Mouse (Mus musculus) liver, postnatal 0 days (tissue): ENCODE results near the gene Cox15. TPM values are rescaled to one million over a fixed set of nuclear protein-coding genes. Genes with fewer than 3 reads are reported as not detected.
A peak's percentile ranks its signal among the peaks of the same experiment; 100 is the strongest.

Source experiments
- ATAC-seq: fragments of 200-750 bp; cut with Nextera tagmentation; 2 replicates; pipeline ENCODE4 v1.8.0; 2017; ENCODE audit warnings: mild to moderate bottlenecking, moderate library complexity
- DNase-seq: peaks from one replicate; pipeline ENCODE4 v3.0.0-alpha.2; 2016
- H3K27ac ChIP-seq: fragments of 300-500 bp; sonication (generic); 2 replicates; pipeline ENCODE4 v1.5.1; 2014; ENCODE audit warnings: antibody characterized with exemption, moderate library complexity, mild to moderate bottlenecking, low read depth
- H3K27me3 ChIP-seq: fragments of 300-500 bp; sonication (generic); 2 replicates; pipeline ENCODE4 v1.6.1; 2014; ENCODE audit warnings: low read length, control low read depth, mixed read lengths; ENCODE audit not compliant: insufficient read depth
- H3K36me3 ChIP-seq: fragments of 300-500 bp; sonication (generic); replicated peaks from 2 replicates; pipeline ENCODE4 v1.6.1; 2014; ENCODE audit warnings: mild to moderate bottlenecking, control low read depth, low read length, moderate library complexity, mixed read lengths; ENCODE audit not compliant: insufficient read depth
- H3K4me1 ChIP-seq: fragments of 300-500 bp; sonication (generic); 2 replicates; pipeline ENCODE4 v1.6.1; 2014; ENCODE audit warnings: antibody characterized with exemption, mild to moderate bottlenecking, control low read depth; ENCODE audit not compliant: insufficient read depth
- H3K4me2 ChIP-seq: fragments of 300-500 bp; sonication (generic); 2 replicates; pipeline ENCODE4 v1.6.1; 2014; ENCODE audit warnings: low read depth, mild to moderate bottlenecking, low read length, moderate library complexity, mixed read lengths
- H3K4me3 ChIP-seq: fragments of 300-500 bp; sonication (generic); 2 replicates; pipeline ENCODE4 v1.5.1; 2014; ENCODE audit warnings: low read depth, low read length
- H3K9ac ChIP-seq: fragments of 300-500 bp; sonication (generic); replicated peaks from 2 replicates; pipeline ENCODE4 v1.6.1; 2014; ENCODE audit warnings: mild to moderate bottlenecking, moderate library complexity
- H3K9me3 ChIP-seq: fragments of 300-500 bp; sonication (generic); 2 replicates; pipeline ENCODE4 v1.6.1; 2016; ENCODE audit warnings: mild to moderate bottlenecking, control low read depth, low read length, mixed read lengths
- CTCF ChIP-seq: sonication (generic); IDR thresholded peaks from 2 replicates; pipeline ENCODE4 v1.5.1; 2016; ENCODE audit warnings: antibody characterized with exemption, low read depth
- EP300 ChIP-seq: IDR thresholded peaks from 2 replicates; pipeline ENCODE4 v1.6.1; 2016; ENCODE audit warnings: antibody characterized with exemption, low read depth, mild to moderate bottlenecking
- WGBS: fragments of 180-500 bp; shearing (Covaris S2); extraction: QIAGEN DNeasy Blood & Tissue Kit; methylation state at CpG from one replicate; pipeline ENCODE4 v1.1.7; 2014; ENCODE audit not compliant: insufficient replicate concordance; 5-methylcytosine and 5-hydroxymethylcytosine counted together
- polyA plus RNA-seq: library from polyadenylated mRNA; unstranded; fragments of >200 nt; fragmentation: Nextera tagmentation; extraction: Ambion mirVana; gene quantifications from 2 replicates; pipeline ENCODE4 v1.2.1, GENCODE M21; 2015

Gene Cox15
- polyA plus RNA-seq, 1 experiment from 2014 or later = 3.5 TPM

- no peaks in the 10 kb centered on the region for H3K27me3 ChIP-seq
- no peak for DNase-seq
- H3K27ac ChIP-seq = no peak overlapping the region
- peaks cover 2% of the 10 kb centered on the region; the same call in 1 of the 2 replicates for H3K4me1 ChIP-seq
- H3K36me3 ChIP-seq = peaks cover 34% of the 10 kb centered on the region
- H3K9ac ChIP-seq = no peak overlapping the region
- no peak overlapping the region for H3K4me3 ChIP-seq
- TF ChIP-seq CTCF (no peak), EP300 (no peak)
- no peak overlapping the region for H3K4me2 ChIP-seq
- ATAC-seq = no peak
- WGBS = 88% methylated on average over 20 of the region's 20 CpGs
- H3K9me3 ChIP-seq = no peaks in the 10 kb centered on the region
Measured at GRCm38 (mm10) chr19:43724194-43724593, 28.6 kb downstream of the Cox15 start.

- DNase-seq = no peak
- peak; percentile 33; the same call in 1 of the 2 replicates for ATAC-seq
- Histone ChIP-seq H3K4me1 (peaks cover 2% of the 10 kb centered on the region; the same call in 1 of the 2 replicates), H3K27me3 (no peaks in the 10 kb centered on the region), H3K9me3 (no peaks in the 10 kb centered on the region), H3K36me3 (peaks cover 27% of the 10 kb centered on the region), H3K27ac (no peak overlapping the region), H3K9ac (no peak overlapping the region), H3K4me2 (no peak overlapping the region), H3K4me3 (no peak overlapping the region)
- WGBS = 71% methylated on average over 10 of the region's 10 CpGs
- TF ChIP-seq CTCF (no peak), EP300 (no peak)
Measured at GRCm38 (mm10) chr19:43723501-43723900, 29.3 kb downstream of the Cox15 start.

GRCm38 (mm10) chr19:43722891-43723290 is 29.9 kb downstream of the Cox15 start:
- no peaks in the 10 kb centered on the region for H3K9me3 ChIP-seq
- no peak for DNase-seq
- H3K36me3 ChIP-seq = peaks cover 27% of the 10 kb centered on the region
- no peaks in the 10 kb centered on the region for H3K27me3 ChIP-seq
- WGBS = 63% methylated on average over 8 of the region's 8 CpGs
- no peak overlapping the region for H3K9ac ChIP-seq
- no peak for TF ChIP-seq CTCF
- TF ChIP-seq EP300 = no peak
- no peak overlapping the region for H3K4me2 ChIP-seq
- H3K27ac ChIP-seq = no peak overlapping the region
- H3K4me1 ChIP-seq = peaks cover 2% of the 10 kb centered on the region; the same call in 1 of the 2 replicates
- ATAC-seq = no peak
- H3K4me3 ChIP-seq = no peak overlapping the region

GRCm38 (mm10) chr19:43720061-43720460 is 32.7 kb downstream of the Cox15 start:
- Histone ChIP-seq H3K27me3 (no peaks in the 10 kb centered on the region), H3K36me3 (peaks cover 26% of the 10 kb centered on the region), H3K9ac (no peak overlapping the region), H3K4me2 (no peak overlapping the region), H3K9me3 (no peaks in the 10 kb centered on the region), H3K4me3 (no peak overlapping the region), H3K4me1 (peaks cover 2% of the 10 kb centered on the region; the same call in 1 of the 2 replicates), H3K27ac (no peak overlapping the region)
- 90% methylated on average over 11 of the region's 11 CpGs for WGBS
- no peak for TF ChIP-seq EP300
- no peak for TF ChIP-seq CTCF
- DNase-seq (no peak), ATAC-seq (no peak)

GRCm38 (mm10) chr19:43711971-43712370 is 40.8 kb downstream of the Cox15 start:
- no peak overlapping the region for H3K4me3 ChIP-seq
- H3K9me3 ChIP-seq = no peaks in the 10 kb centered on the region
- 71% methylated on average over 5 of the region's 5 CpGs for WGBS
- H3K36me3 ChIP-seq = peaks cover 17% of the 10 kb centered on the region; the same call in 1 of the 2 replicates
- no peak overlapping the region for H3K27ac ChIP-seq
- ATAC-seq (peak; percentile 43), DNase-seq (no peak)
- H3K4me1 ChIP-seq = peaks cover 8% of the 10 kb centered on the region
- TF ChIP-seq EP300 (no peak), CTCF (no peak)
- no peaks in the 10 kb centered on the region for H3K27me3 ChIP-seq
- H3K9ac ChIP-seq = no peak overlapping the region
- no peak overlapping the region for H3K4me2 ChIP-seq

- peaks cover 19% of the 10 kb centered on the region for H3K36me3 ChIP-seq
- 0 out of 2 replicates have a peak overlapping the region, but pooled peaks have one; percentile 46 for H3K9ac ChIP-seq
- H3K4me2 ChIP-seq = peak overlapping the region; percentile 57
- ATAC-seq = peak; percentile 64
- 25% methylated on average over 21 of the region's 22 CpGs for WGBS
- peaks cover 8% of the 10 kb centered on the region for H3K4me1 ChIP-seq
- H3K27me3 ChIP-seq = no peaks in the 10 kb centered on the region
- TF ChIP-seq CTCF (no peak), EP300 (no peak)
- H3K9me3 ChIP-seq = no peaks in the 10 kb centered on the region
- peak overlapping the region; percentile 17; the same call in 1 of the 2 replicates for H3K4me3 ChIP-seq
- H3K27ac ChIP-seq = peak overlapping the region; percentile 92
- DNase-seq = peak; percentile 36
Measured at GRCm38 (mm10) chr19:43711159-43711916, 41.5 kb downstream of the Cox15 start.
